Mouse (Mus musculus) limb, embryonic 14.5 days (tissue): ENCODE measurements around the gene Gtf3c6. TPM values are rescaled to one million over a fixed set of nuclear protein-coding genes. Genes with fewer than 3 reads are reported as not detected.

Experiments used
- ATAC-seq: fragments of 200-750 bp; cut with Nextera tagmentation; 2 replicates; pipeline ENCODE4 v1.8.0; 2017; ENCODE audit warnings: low read depth, moderate number of reproducible peaks, moderate TSS enrichment; ENCODE audit not compliant: low FRiP score
- DNase-seq: peaks from one replicate; pipeline ENCODE4 v3.0.0-alpha.2; 2015; ENCODE audit warnings: low spot score
- H3K27ac ChIP-seq: fragments of 300-500 bp; sonication (generic); replicated peaks from 2 replicates; pipeline ENCODE4 v1.5.1; 2014; ENCODE audit warnings: low read depth, mild to moderate bottlenecking, low read length, moderate library complexity, mixed read lengths
- H3K27me3 ChIP-seq: fragments of 300-500 bp; sonication (generic); 2 replicates; pipeline ENCODE4 v1.6.1; 2014; ENCODE audit warnings: low read length, mixed read lengths; ENCODE audit not compliant: control insufficient read depth, insufficient read depth
- H3K36me3 ChIP-seq: fragments of 300-500 bp; sonication (generic); 2 replicates; pipeline ENCODE4 v1.6.1; 2014; ENCODE audit warnings: mild to moderate bottlenecking, low read length, moderate library complexity, mixed read lengths; ENCODE audit not compliant: control insufficient read depth, insufficient read depth
- H3K4me1 ChIP-seq: fragments of 300-500 bp; sonication (generic); 2 replicates; pipeline ENCODE4 v1.6.1; 2014; ENCODE audit warnings: antibody characterized with exemption, low read length, mixed read lengths; ENCODE audit not compliant: control insufficient read depth, insufficient read depth
- H3K4me2 ChIP-seq: fragments of 300-500 bp; sonication (generic); replicated peaks from 2 replicates; pipeline ENCODE4 v1.6.1; 2014; ENCODE audit warnings: low read depth, mild to moderate bottlenecking, low read length, moderate library complexity; ENCODE audit not compliant: severe bottlenecking
- H3K4me3 ChIP-seq: fragments of 300-500 bp; sonication (generic); replicated peaks from 2 replicates; pipeline ENCODE4 v1.5.1; 2014; ENCODE audit warnings: low read length
- H3K9ac ChIP-seq: fragments of 300-500 bp; sonication (generic); 2 replicates; pipeline ENCODE4 v1.6.1; 2014; ENCODE audit warnings: mild to moderate bottlenecking, low read depth, low read length, moderate library complexity; ENCODE audit not compliant: severe bottlenecking
- H3K9me3 ChIP-seq: fragments of 300-500 bp; sonication (generic); 2 replicates; pipeline ENCODE4 v1.6.1; 2016; ENCODE audit warnings: low read length; ENCODE audit not compliant: control insufficient read depth
- POLR2A ChIP-seq: fragments of 200-500 bp; IDR thresholded peaks from 2 replicates; pipeline ENCODE4 v1.8.0; 2012; ENCODE audit warnings: inconsistent platforms, mild to moderate bottlenecking, moderate library complexity, borderline replicate concordance; ENCODE audit not compliant: insufficient read depth, insufficient read length; ENCODE audit errors: extremely low read depth
- WGBS: fragments of 180-500 bp; shearing (Covaris S2); extraction: QIAGEN DNeasy Blood & Tissue Kit; methylation state at CpG from one replicate; pipeline ENCODE4 v1.1.7; 2014; 5-methylcytosine and 5-hydroxymethylcytosine counted together
- polyA plus RNA-seq, 2 experiments: library from polyadenylated mRNA; depleted of rRNA in 1 of 2; stranded (reverse) in 1 of 2; unstranded in 1 of 2; fragments of >200 nt; fragmentation: Nextera tagmentation in 1 of 2; extraction: Ambion mirVana in 1 of 2; gene quantifications; 2 replicates each; pipeline versions ENCODE4 v1.2.1 to v1.2.3; 2012 to 2014

Gene Gtf3c6
- polyA plus RNA-seq, 2 experiments: 47.9 to 88.6 TPM

DNA sequence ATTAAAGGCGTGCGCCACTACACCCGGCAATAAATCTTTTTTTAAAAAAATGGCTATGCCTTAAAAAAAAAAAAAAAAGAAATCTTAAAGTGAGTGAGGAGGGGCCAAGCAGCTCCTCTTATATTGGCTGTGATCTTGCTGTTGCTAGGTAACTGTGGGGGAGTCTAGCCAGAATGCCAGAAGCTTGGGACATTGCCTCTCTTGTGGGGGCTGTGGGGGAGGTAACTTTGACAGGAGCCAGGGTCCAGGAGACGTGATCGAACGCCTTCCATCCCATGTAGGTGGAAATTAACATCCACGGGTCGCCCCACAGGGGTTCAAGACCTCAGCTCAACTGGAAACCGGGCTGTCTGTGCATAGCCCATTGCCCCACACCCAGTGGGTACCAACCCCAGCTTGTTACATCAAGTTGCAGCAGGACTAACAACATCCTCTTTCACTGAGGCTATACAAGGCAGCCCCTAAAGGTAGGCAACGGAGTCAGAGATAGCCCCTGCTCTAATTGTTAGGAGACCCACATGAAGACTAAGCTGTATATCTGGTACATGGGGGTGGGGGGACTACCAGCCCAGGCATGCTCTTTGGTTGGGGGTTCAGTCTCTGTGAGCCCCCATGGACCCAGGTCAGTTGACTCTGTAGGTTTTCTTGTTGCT, 26.4 kb upstream of the Gtf3c6 start:
- H3K36me3 ChIP-seq: peaks cover 18% of the 10 kb centered on the region
- no peak overlapping the region for H3K27ac ChIP-seq
- no peaks in the 10 kb centered on the region for H3K9me3 ChIP-seq
- no peak overlapping the region for H3K4me2 ChIP-seq
- no peak overlapping the region for H3K9ac ChIP-seq
- no peaks in the 10 kb centered on the region for H3K27me3 ChIP-seq
- no peak for TF ChIP-seq POLR2A
- DNase-seq (no peak), ATAC-seq (no peak)
- no peaks in the 10 kb centered on the region for H3K4me1 ChIP-seq
- H3K4me3 ChIP-seq: no peak overlapping the region
- WGBS: 82% methylated on average over 10 of the region's 10 CpGs

DNA sequence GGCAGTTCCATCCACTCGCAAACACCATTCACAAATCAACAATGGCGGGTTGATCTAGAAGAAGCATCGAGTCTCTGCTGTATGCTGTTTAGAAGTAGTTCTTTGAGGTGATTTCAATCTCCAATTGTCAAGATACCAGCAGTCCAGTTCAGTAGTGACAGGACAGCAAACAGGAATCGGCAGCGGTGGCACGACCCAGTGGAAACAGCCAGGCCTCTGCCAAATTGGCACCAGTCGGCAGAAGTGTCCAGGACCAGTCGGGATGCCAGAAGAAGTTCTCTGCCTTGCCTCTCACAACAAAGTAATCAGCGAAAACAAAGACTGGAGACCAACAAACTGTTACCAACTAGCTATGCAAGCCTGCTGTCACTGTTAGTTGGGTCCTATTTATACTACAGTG, 25.7 kb upstream of the Gtf3c6 start:
- ATAC-seq (no peak), DNase-seq (no peak)
- H3K4me1 ChIP-seq: no peaks in the 10 kb centered on the region
- no peak overlapping the region for H3K27ac ChIP-seq
- no peaks in the 10 kb centered on the region for H3K9me3 ChIP-seq
- H3K4me2 ChIP-seq: no peak overlapping the region
- no peak for TF ChIP-seq POLR2A
- no peaks in the 10 kb centered on the region for H3K27me3 ChIP-seq
- no peak overlapping the region for H3K4me3 ChIP-seq
- peaks cover 18% of the 10 kb centered on the region for H3K36me3 ChIP-seq
- no peak overlapping the region for H3K9ac ChIP-seq
- 93% methylated on average over 9 of the region's 9 CpGs for WGBS

DNA sequence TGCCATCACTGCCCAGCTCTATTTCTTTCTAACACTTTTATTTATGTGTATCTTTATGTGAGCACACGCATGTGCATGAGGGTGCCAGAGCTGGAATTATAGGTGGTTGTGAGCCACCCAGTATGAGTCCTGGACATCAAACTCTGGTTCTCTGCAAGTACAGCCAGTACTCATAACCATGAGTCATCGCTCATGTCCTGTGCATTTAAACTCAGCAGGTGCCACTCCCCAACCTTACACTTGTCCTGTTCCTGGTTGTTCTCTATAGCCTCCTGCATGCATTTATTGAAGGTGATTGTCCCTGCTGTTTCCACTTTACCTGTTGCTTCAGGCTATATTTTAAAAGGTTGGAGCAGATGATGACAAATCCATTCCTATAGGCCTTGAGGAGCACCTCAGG, 23.7 kb upstream of the Gtf3c6 start:
- Histone ChIP-seq H3K36me3 (peaks cover 12% of the 10 kb centered on the region), H3K4me2 (no peak overlapping the region), H3K9me3 (no peaks in the 10 kb centered on the region), H3K4me3 (no peak overlapping the region), H3K4me1 (no peaks in the 10 kb centered on the region), H3K27ac (no peak overlapping the region), H3K9ac (no peak overlapping the region), H3K27me3 (no peaks in the 10 kb centered on the region)
- no peak for ATAC-seq
- no peak for TF ChIP-seq POLR2A
- no peak for DNase-seq
- WGBS: 92% methylated on average over 2 of the region's 2 CpGs

DNA sequence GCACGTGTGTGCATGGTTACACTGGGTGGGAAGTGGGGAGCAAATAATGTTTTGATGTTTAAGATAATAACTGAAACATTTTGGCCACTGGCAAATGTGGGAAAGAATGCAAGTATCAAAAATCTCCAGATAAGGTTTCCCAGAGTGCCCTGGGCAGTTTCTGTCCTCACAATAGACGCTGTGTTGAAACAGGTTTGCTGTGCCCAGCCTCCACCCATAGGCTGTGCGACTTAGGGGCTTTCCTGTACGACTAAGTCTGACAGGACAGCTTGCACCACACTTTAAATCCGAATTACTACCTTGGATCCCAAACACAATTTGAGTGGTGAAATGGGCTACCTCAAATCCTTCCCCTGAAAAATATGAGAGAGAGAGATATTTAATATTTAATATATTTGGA, 20.4 kb upstream of the Gtf3c6 start:
- Histone ChIP-seq H3K9me3 (no peaks in the 10 kb centered on the region), H3K27ac (no peak overlapping the region), H3K9ac (no peak overlapping the region), H3K4me3 (no peak overlapping the region), H3K36me3 (no peaks in the 10 kb centered on the region), H3K4me2 (no peak overlapping the region), H3K4me1 (no peaks in the 10 kb centered on the region), H3K27me3 (no peaks in the 10 kb centered on the region)
- DNase-seq: no peak
- WGBS: 54% methylated on average over 5 of the region's 5 CpGs
- no peak for ATAC-seq
- no peak for TF ChIP-seq POLR2A

DNA sequence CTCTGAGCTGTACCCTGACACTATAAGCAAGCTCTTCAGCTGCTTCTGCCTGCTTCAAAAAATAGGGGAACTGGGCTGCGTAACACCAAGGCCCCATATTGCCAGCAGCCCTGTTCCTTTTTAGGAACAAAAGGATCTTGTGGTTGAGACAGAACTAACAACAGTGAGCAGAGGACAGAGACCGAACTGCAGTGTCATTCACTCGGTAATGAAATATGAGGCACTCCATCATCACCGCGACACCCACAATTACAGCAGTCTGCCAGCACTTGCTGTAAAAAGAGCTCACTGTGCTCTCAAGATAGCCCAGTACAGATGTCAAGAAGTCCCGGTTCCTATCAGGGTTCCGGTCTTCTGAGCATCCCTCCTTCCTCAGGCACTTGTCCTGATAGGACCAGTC, 18.1 kb upstream of the Gtf3c6 start:
- no peak for TF ChIP-seq POLR2A
- 58% methylated on average over 7 of the region's 7 CpGs for WGBS
- Histone ChIP-seq H3K27me3 (no peaks in the 10 kb centered on the region), H3K36me3 (no peaks in the 10 kb centered on the region), H3K4me3 (no peak overlapping the region), H3K9me3 (no peaks in the 10 kb centered on the region), H3K27ac (no peak overlapping the region), H3K4me2 (no peak overlapping the region), H3K9ac (no peak overlapping the region), H3K4me1 (no peaks in the 10 kb centered on the region)
- ATAC-seq: no peak
- no peak for DNase-seq

DNA sequence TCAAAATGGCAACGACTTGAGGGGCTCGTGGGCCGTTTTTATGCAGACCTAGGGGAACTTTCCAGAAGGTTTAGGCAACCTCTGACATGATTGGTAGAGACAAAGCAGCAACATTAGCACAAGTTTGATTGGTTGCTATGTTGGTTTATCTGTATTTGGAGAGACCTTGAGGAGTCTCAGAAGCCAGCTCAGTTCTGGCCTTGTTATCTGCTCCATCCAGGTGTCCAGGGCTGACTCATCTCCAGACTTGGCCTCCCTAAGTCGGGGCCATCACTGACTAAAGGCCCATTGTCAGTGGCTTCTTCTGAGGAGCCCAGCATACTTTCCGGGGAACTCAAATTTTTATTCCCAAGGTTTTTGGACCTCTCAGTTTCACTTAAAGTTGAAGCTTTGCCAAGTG, 16.0 kb upstream of the Gtf3c6 start:
- no peak for TF ChIP-seq POLR2A
- Histone ChIP-seq H3K36me3 (no peaks in the 10 kb centered on the region), H3K4me1 (no peaks in the 10 kb centered on the region), H3K9ac (no peak overlapping the region), H3K27me3 (no peaks in the 10 kb centered on the region), H3K9me3 (no peaks in the 10 kb centered on the region), H3K27ac (no peak overlapping the region), H3K4me3 (no peak overlapping the region), H3K4me2 (no peak overlapping the region)
- WGBS: 79% methylated on average over 5 of the region's 5 CpGs
- ATAC-seq: no peak
- DNase-seq: no peak
